Mouse (Mus musculus) adrenal gland (tissue): ENCODE data around the gene Grk6.
"Not testable (repeated sequence)": the region's sequence is repeated elsewhere in the genome, so short reads cannot be mapped to it uniquely, and the experiment has no call there.

ENCODE experiments used
- intact Hi-C: fragments of 180-260 bp; cut with DNase I; formaldehyde crosslinking; loops from one replicate; pipeline ENCODE4 v1.15.1; 2025

The Grk6 gene

GRCm38 (mm10) chr13:55420933-55421800 is 23.7 kb upstream of the Grk6 start:
- intact Hi-C loops = loop anchor here (2.0 kb wide), 1 partner anchor 50 kb away; no protein-coding TSS in a partner anchor

- intact Hi-C loops = no loop called here
Observed at GRCm38 (mm10) chr13:55426613-55427012, 18.3 kb upstream of the Grk6 start, which contains the start of gene F12. F12 (minus strand) TSS chr13:55426793.

GRCm38 (mm10) chr13:55429226-55429888 is 15.5 kb upstream of the Grk6 start:
- intact Hi-C loops = no loop called here

GRCm38 (mm10) chr13:55430566-55430965 is 14.3 kb upstream of the Grk6 start:
- intact Hi-C loops = no loop called here

- intact Hi-C loops = no loop called here
Observed at GRCm38 (mm10) chr13:55431889-55432685, 12.8 kb upstream of the Grk6 start.

DNA sequence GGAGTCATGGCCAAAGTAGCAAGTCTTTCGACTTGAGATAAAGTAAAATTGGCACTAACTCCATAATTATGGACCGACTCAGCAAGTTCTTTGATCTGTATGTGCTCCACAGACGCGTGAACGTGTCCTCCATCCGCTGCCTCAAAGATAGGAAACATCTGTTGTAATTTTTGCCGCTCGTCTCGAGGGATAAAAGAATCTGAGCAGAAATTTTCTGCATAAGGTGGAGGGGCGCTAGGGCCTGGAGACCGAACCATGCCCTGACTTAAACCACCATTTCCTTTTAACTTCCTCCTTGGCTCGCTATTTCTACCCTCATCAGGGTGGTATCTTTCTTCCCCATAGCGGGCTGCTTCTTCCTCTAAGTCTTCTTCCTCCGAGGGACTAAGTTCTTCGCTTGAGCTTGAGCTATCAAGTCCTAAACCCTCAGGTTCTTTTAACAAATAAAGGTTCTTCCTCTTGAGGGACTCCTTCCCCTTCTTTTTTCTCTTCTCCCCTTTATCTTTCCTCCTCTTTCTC is 7.7 kb upstream of the Grk6 start:
- intact Hi-C loops = not testable (repeated sequence)

DNA sequence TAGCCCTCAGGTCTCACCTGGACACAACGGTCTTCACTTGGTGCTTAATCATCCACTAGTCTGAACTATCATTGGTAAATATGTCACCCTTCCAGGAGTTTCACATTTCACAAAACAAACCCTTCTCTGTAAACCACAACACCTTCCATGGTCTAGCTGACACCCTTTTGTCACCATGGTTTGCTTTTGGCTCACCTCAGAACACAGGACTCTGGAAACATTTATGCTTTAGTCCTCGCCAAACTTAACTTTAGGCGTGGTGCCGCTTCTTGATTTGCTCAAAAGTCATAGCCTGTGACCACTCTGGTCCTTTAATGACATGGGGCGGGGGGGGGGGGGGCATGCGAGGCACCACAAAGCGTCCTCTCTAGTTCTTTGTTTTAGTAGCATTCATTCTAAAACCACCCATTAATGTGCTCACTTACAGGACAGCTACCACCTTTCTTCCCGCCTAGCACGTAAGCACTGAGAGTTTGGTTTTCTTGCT is 1.0 kb upstream of the Grk6 start:
- intact Hi-C loops = no loop called here

GRCm38 (mm10) chr13:55444286-55444936 is 461 bp upstream of the Grk6 start:
- intact Hi-C loops = no loop called here

GRCm38 (mm10) chr13:55445361-55446091 is 654 bp downstream of the Grk6 start:
- intact Hi-C loops = no loop called here

DNA sequence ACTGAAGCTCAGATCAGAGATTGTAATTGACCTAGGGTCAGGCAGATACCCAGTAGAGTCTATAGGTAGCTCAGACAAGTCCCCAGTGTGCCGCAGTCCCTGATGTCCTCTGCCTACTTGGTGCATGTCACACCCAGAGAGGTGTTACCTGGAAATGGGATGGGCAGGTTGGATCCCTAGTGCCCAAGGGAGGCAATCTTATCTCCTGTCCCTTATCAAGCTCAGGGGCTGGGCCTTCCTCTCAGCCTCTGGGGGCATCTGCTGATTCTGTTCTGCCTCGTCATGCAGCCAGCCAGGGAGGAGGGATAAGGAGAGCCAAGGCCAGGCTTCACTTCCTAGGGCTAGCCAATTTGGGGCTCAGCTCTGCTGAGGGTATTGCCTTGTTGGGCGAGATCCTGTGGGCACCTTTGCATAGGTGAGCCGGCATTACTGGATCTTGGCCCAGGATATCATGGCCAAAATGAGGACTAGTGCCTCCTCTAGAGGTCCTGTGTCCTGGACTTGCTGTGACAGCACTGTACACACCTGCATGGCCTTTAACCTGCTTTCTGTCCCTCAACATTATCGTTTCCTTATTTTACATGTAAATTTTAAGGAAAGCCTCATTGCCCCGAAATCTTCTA is 1.7 kb downstream of the Grk6 start:
- intact Hi-C loops = no loop called here

- intact Hi-C loops = no loop called here
Observed at GRCm38 (mm10) chr13:55447543-55447943, 2.7 kb downstream of the Grk6 start.

DNA sequence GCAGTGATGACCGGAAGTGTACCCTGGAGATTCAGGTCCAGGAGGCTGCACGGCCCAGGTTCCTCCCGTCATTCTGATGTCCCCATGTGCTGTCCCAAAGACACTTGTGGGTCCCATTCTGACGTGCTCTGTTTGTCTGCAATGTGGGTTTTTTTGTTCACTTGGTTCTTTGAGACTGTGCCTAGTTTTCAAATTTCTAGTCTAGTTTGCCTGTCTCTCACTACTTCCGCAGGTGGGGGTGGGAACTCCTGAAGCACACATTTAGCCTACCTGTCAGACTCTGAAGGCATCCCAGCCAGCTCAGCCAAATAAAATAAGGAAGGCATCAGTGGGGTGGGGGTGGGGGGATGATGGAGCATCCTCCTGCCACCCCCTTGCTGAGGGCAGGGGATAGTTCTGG is 3.3 kb downstream of the Grk6 start:
- intact Hi-C loops = no loop called here

DNA sequence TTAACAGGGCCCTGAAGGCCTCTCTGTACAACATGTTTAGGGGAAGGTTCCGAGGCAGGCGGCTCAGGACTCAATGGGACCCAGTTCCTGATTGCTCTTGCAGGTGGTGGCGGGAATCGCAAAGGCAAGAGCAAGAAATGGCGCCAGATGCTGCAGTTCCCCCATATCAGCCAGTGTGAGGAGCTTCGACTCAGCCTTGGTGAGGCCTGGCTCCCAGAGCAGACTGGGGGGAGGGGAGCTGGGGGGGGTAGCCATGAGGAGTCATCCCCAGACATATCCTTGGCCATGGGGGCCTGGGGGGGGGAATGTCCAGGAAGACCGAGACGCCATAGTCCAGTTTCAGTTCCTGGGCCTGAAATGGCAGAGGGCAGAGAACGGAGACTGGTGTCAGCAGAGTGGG is 4.3 kb downstream of the Grk6 start:
- intact Hi-C loops = no loop called here

GRCm38 (mm10) chr13:55449679-55450441 is 5.0 kb downstream of the Grk6 start:
- intact Hi-C loops = no loop called here

GRCm38 (mm10) chr13:55450511-55450980 is 5.7 kb downstream of the Grk6 start:
- intact Hi-C loops = no loop called here

- intact Hi-C loops = no loop called here
Observed at GRCm38 (mm10) chr13:55451296-55451695, 6.4 kb downstream of the Grk6 start.

GRCm38 (mm10) chr13:55451785-55452549 is 7.1 kb downstream of the Grk6 start:
- intact Hi-C loops = no loop called here

GRCm38 (mm10) chr13:55462965-55463364 is 18.1 kb downstream of the Grk6 start:
- intact Hi-C loops = no loop called here
